Mouse (Mus musculus): Measurements from ENCODE around the gene Mettl18. TPM values are rescaled to one million over a fixed set of nuclear protein-coding genes. Genes with fewer than 3 reads are reported as not detected.

Mettl18 gene
- total RNA-seq, 2 experiments from 2014 or later = 6.8 to 15.2 TPM

DNA sequence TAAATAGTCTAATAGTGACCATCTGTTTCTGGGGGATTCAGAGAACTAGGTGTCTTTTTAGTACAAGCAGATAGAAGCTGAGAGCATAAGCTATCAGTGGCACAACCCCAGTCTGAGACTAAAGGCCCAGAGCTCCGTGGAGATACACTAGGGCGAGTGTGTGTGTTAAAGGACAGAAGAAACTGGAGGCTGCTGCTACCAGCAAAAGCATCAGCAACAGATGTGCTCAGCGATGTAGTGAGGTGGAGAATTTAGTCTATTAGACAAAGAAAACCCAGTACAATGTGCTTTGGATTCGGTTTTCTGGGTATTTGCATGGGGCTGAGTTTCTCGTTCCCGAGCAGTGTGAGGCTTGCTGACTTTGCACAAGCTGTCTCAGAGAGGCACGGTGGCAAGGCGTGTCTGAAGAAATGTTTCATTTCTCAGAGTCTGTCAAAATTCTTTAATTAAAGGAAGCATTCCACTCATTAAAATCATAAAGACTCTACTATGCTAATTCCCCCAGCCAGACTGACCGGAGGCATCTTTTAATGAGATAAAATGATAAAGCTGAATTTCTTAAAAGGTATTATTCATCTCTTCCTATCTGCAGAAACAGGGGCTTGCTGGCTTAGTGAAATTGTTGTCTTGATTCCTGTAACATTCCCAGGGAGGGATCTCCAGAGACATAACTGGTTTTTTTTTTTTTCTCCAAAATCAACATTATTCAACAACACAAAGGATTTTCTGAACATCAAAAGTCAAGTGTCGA is 45.9 kb downstream of the Mettl18 start:
- no peak for ATAC-seq (replicated peaks; ENCODE audit: poor library complexity)

DNA sequence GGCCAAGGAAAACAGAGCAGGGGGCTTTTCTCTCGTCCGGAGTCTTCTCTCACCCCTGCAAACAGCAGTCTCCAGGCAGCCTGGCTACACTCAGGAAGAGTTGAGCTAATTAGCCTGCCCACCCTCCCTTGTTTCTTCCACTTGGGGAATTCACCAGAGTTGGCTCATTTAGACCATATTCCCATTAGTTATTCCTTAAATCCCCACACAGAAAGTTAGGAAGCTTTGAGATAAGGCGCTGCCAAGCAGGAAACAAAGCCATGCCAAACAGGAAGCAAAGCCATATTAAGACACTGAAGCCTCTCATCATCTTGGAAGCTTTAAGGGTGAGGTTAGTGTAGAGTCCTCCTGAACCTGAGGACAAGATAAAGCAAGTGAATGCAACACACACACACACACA is 48.9 kb downstream of the Mettl18 start:
- no peak for ATAC-seq (replicated peaks; ENCODE audit: poor library complexity)

Other genes starting within 250 kb of the Mettl18 start
- 11.1 and 11.8 TPM in 2 replicates for gene Kifap3, start 215.3 kb upstream of the Mettl18 start, total RNA-seq (2015)
- 10.9 and 14.8 TPM in 2 replicates for gene Kifap3, start 215.3 kb upstream of the Mettl18 start, total RNA-seq (2017)
- 28.1 and 39.6 TPM in 2 replicates for gene Scyl3, start 65.8 kb upstream of the Mettl18 start, total RNA-seq (2015)
- 14.5 and 16.9 TPM in 2 replicates for gene Scyl3, start 65.8 kb upstream of the Mettl18 start, total RNA-seq (2017)
- 20.4 and 25.5 TPM in 2 replicates for gene BC055324, start 93 bp upstream of the Mettl18 start, total RNA-seq (2015)
- 19.9 and 20.0 TPM in 2 replicates for gene BC055324, start 93 bp upstream of the Mettl18 start, total RNA-seq (2017)
- gene Sele, start 53.3 kb downstream of the Mettl18 start, total RNA-seq (2015) = not detected in 2 replicates
- 0.07 and 0.12 TPM in 2 replicates for gene Sele, start 53.3 kb downstream of the Mettl18 start, total RNA-seq (2017)
- gene Sell, start 67.1 kb downstream of the Mettl18 start, total RNA-seq (2015) = 371 and 392 TPM in 2 replicates
- gene Sell, start 67.1 kb downstream of the Mettl18 start, total RNA-seq (2017) = 234 and 258 TPM in 2 replicates
- gene Selp, start 120.4 kb downstream of the Mettl18 start, total RNA-seq (2015) = 3.3 and 7.6 TPM in 2 replicates
- 0.68 and 2.0 TPM in 2 replicates for gene Selp, start 120.4 kb downstream of the Mettl18 start, total RNA-seq (2017)
- gene F5, start 156.9 kb downstream of the Mettl18 start, total RNA-seq (2015) = 8.6 and 9.2 TPM in 2 replicates
- 4.2 and 6.1 TPM in 2 replicates for gene F5, start 156.9 kb downstream of the Mettl18 start, total RNA-seq (2017)

Data from megakaryocyte progenitor cell, adult 5-6 weeks (primary cell).